In genomic region chr12:30618425-30618824, GRCm38 (mm10) we compare ENCODE assay signal across 11 mouse cellular contexts. TPM values are rescaled to one million over a fixed set of nuclear protein-coding genes. Genes with fewer than 3 reads are reported as not detected.
DNase-seq lines count a peak whose midpoint lies in the region; ATAC-seq and TF ChIP-seq lines count a peak whose summit lies in the region.
"Had no signal": no experiment of that assay in that cellular context is flagged by ENCODE, and none has a peak within 500 bp of the region (broad histone marks: within the 10 kb centered on the region; RNA-seq: fewer than 3 reads in every experiment).

No protein-coding gene starts in this region.

- H3K27me3 ChIP-seq in forebrain, embryonic 10.5 days (ENCODE audit: poor library complexity, severe bottlenecking) = no peaks in the 10 kb centered on the region
- no peaks in the 10 kb centered on the region for H3K27me3 ChIP-seq in forebrain, embryonic 16.5 days (replicated peaks; ENCODE audit: control insufficient read depth, insufficient read depth, low read length)
- no peaks in the 10 kb centered on the region for H3K27me3 ChIP-seq in lung, embryonic 14.5 days (ENCODE audit: insufficient read depth, low read length)
- no peaks in the 10 kb centered on the region for H3K27me3 ChIP-seq in limb, embryonic 11.5 days (ENCODE audit: control insufficient read depth, insufficient read depth, low read length)
- H3K27me3 ChIP-seq: embryonic facial prominence, embryonic 12.5 days; hindbrain, embryonic 12.5 days had no signal

- no peak for TF ChIP-seq CTCF in lung, embryonic 14.5 days (IDR thresholded peaks at IDR 0.05; ENCODE audit: low read depth)
- no peak for TF ChIP-seq CTCF in lung, adult 2 months (IDR thresholded peaks at IDR 0.05; ENCODE audit: insufficient read depth, low read length)

- 0 out of 2 replicates have a peak overlapping the region, but pooled peaks have one; percentile 40 for H3K27ac ChIP-seq in forebrain, embryonic 10.5 days
- H3K27ac ChIP-seq in forebrain, embryonic 16.5 days (ENCODE audit: low read length) = no peak overlapping the region
- peak overlapping the region; percentile 58; the same call in 1 of the 2 replicates for H3K27ac ChIP-seq in lung, embryonic 14.5 days (ENCODE audit: low read depth)
- H3K27ac ChIP-seq in limb, embryonic 11.5 days (replicated peaks; ENCODE audit: low read depth, low read length) = 0 out of 2 replicates have a peak overlapping the region, but pooled peaks have one; percentile 21
- H3K27ac ChIP-seq: embryonic facial prominence, embryonic 12.5 days; hindbrain, embryonic 12.5 days had no signal

- TF ChIP-seq POLR2A in lung, adult 2 months (IDR thresholded peaks at IDR 0.05; ENCODE audit: borderline replicate concordance, extremely low read depth, low read depth, low read length) = no peak

- H3K4me3 ChIP-seq in forebrain, embryonic 10.5 days = no peak overlapping the region
- no peak overlapping the region for H3K4me3 ChIP-seq in forebrain, embryonic 16.5 days (replicated peaks; ENCODE audit: low read length)
- no peak overlapping the region for H3K4me3 ChIP-seq in lung, embryonic 14.5 days (ENCODE audit: low read depth, low read length)
- H3K4me3 ChIP-seq in lung, adult 2 months (replicated peaks; ENCODE audit: extremely low read depth, low read depth, low read length) = no peak overlapping the region
- no peak overlapping the region for H3K4me3 ChIP-seq in limb, embryonic 11.5 days (ENCODE audit: low read depth, low read length)
- H3K4me3 ChIP-seq: embryonic facial prominence, embryonic 12.5 days; hindbrain, embryonic 12.5 days had no signal

- H3K9me3 ChIP-seq in forebrain, embryonic 10.5 days = no peaks in the 10 kb centered on the region
- H3K9me3 ChIP-seq in forebrain, embryonic 16.5 days (ENCODE audit: control insufficient read depth, low read length) = no peaks in the 10 kb centered on the region
- H3K9me3 ChIP-seq in lung, embryonic 14.5 days (ENCODE audit: low read depth, low read length) = no peaks in the 10 kb centered on the region
- H3K9me3 ChIP-seq in limb, embryonic 11.5 days (ENCODE audit: control insufficient read depth, low read length) = peaks cover 4% of the 10 kb centered on the region; the same call in 1 of the 2 replicates
- H3K9me3 ChIP-seq: hindbrain, embryonic 12.5 days had no signal

- 68% methylated on average over 8 of the region's 8 CpGs for WGBS in forebrain, embryonic 10.5 days
- 68% methylated on average over 8 of the region's 8 CpGs for WGBS in forebrain, embryonic 16.5 days
- 17% methylated on average over 8 of the region's 8 CpGs for WGBS in lung, embryonic 14.5 days
- 32% methylated on average over 8 of the region's 8 CpGs for WGBS in lung, adult 2 months
- 19% methylated on average over 8 of the region's 8 CpGs for WGBS in limb, embryonic 11.5 days

- H3K36me3 ChIP-seq in forebrain, embryonic 10.5 days (replicated peaks) = no peaks in the 10 kb centered on the region
- no peaks in the 10 kb centered on the region for H3K36me3 ChIP-seq in forebrain, embryonic 16.5 days (ENCODE audit: control insufficient read depth, insufficient read depth)
- no peaks in the 10 kb centered on the region for H3K36me3 ChIP-seq in lung, embryonic 14.5 days (ENCODE audit: insufficient read depth)
- H3K36me3 ChIP-seq in limb, embryonic 11.5 days (ENCODE audit: control insufficient read depth, insufficient read depth, low read length) = no peaks in the 10 kb centered on the region
- H3K36me3 ChIP-seq: embryonic facial prominence, embryonic 12.5 days; hindbrain, embryonic 12.5 days had no signal

- peaks cover 10% of the 10 kb centered on the region for H3K4me1 ChIP-seq in forebrain, embryonic 10.5 days
- no peaks in the 10 kb centered on the region for H3K4me1 ChIP-seq in forebrain, embryonic 16.5 days (replicated peaks; ENCODE audit: control insufficient read depth, insufficient read depth, low read length)
- H3K4me1 ChIP-seq in lung, embryonic 14.5 days (ENCODE audit: insufficient read depth) = no peaks in the 10 kb centered on the region
- H3K4me1 ChIP-seq in lung, adult 2 months (ENCODE audit: control insufficient read depth, insufficient read depth, low read length) = no peaks in the 10 kb centered on the region
- H3K4me1 ChIP-seq in limb, embryonic 11.5 days (ENCODE audit: control insufficient read depth, insufficient read depth, low read length) = peaks cover 8% of the 10 kb centered on the region; the same call in 1 of the 2 replicates
- H3K4me1 ChIP-seq: hindbrain, embryonic 12.5 days had no signal

- DNase-seq in forebrain, embryonic 10.5 days (ENCODE audit: extremely low spot score, low spot score) = no peak
- DNase-seq in lung, embryonic 14.5 days = peak; percentile 75
- DNase-seq in lung, adult 2 months = no peak
- peak; percentile 61 for DNase-seq in limb, embryonic 11.5 days (ENCODE audit: low spot score)
- DNase-seq in telencephalon, adult 2 months (ENCODE audit: low read depth, low spot score) = peak; percentile 42
- no peak for DNase-seq in thymus, postnatal 0 days (ENCODE audit: low spot score)
- DNase-seq in left cerebral cortex, adult 11 months (ENCODE audit: low spot score) = no peak

- H3K9ac ChIP-seq in forebrain, embryonic 16.5 days (replicated peaks; ENCODE audit: low read depth, low read length) = no peak overlapping the region
- H3K9ac ChIP-seq in lung, embryonic 14.5 days = no peak overlapping the region
- no peak overlapping the region for H3K9ac ChIP-seq in limb, embryonic 11.5 days (ENCODE audit: low read length)
- H3K9ac ChIP-seq: embryonic facial prominence, embryonic 12.5 days; hindbrain, embryonic 12.5 days had no signal

- H3K4me2 ChIP-seq in forebrain, embryonic 16.5 days (ENCODE audit: low read length) = no peak overlapping the region
- peak overlapping the region; percentile 27; the same call in 1 of the 2 replicates for H3K4me2 ChIP-seq in lung, embryonic 14.5 days
- no peak overlapping the region for H3K4me2 ChIP-seq in limb, embryonic 11.5 days (ENCODE audit: low read depth, severe bottlenecking)
- H3K4me2 ChIP-seq: embryonic facial prominence, embryonic 12.5 days; hindbrain, embryonic 12.5 days had no signal

- no peak for ATAC-seq in forebrain, embryonic 16.5 days
- peak; percentile 82 for ATAC-seq in lung, embryonic 14.5 days (ENCODE audit: insufficient read depth)
- no peak for ATAC-seq in limb, embryonic 11.5 days (ENCODE audit: insufficient number of reproducible peaks, low FRiP score, low TSS enrichment, low read depth)
- ATAC-seq: Patski had no signal

RNA-seq across cellular contexts. Expression of gene Tmem18, which starts 34.2 kb away (rescaled TPM):
- polyA plus RNA-seq in forebrain, embryonic 10.5 days (2016; fragmentation: Nextera tagmentation; extraction: Ambion mirVana) = 31.1 and 31.8 TPM in 2 replicates
- polyA plus RNA-seq in forebrain, embryonic 16.5 days (2015; fragmentation: Nextera tagmentation; extraction: Ambion mirVana) = 32.2 and 32.6 TPM in 2 replicates
- polyA plus RNA-seq in lung, embryonic 14.5 days (2014; fragmentation: Nextera tagmentation; extraction: Ambion mirVana) = 31.1 and 34.0 TPM in 2 replicates
- polyA plus RNA-seq in lung, adult 2 months (2012; rRNA removed) = 12.7 and 18.8 TPM in 2 replicates
- 25.8 and 27.0 TPM in 2 replicates for polyA plus RNA-seq in limb, embryonic 11.5 days (2014; fragmentation: Nextera tagmentation; extraction: Ambion mirVana)
- 22.9 and 27.7 TPM in 2 replicates for polyA plus RNA-seq in thymus, postnatal 0 days (2015; fragmentation: Nextera tagmentation; extraction: Ambion mirVana)

Comparison
In these comparisons a context has a peak if more than half of its experiments do, and no peak if none do; other contexts are left out.
1. DNase-seq: peak in lung, embryonic 14.5 days (single experiment), limb, embryonic 11.5 days (single experiment) and telencephalon, adult 2 months (single experiment); none in forebrain, embryonic 10.5 days (single experiment), lung, adult 2 months (single experiment), thymus, postnatal 0 days (single experiment) and left cerebral cortex, adult 11 months (single experiment).